Mouse (Mus musculus): ENCODE results near the gene Slc1a2. TPM values are rescaled to one million over a fixed set of nuclear protein-coding genes. Genes with fewer than 3 reads are reported as not detected.

The Slc1a2 gene
- total RNA-seq, 2 experiments from 2014 or later: not detected

Other genes starting within 250 kb of the Slc1a2 start
- not detected in 2 replicates for gene Fjx1, start 206.2 kb upstream of the Slc1a2 start, total RNA-seq (2014; fragmentation: Nextera tagmentation)
- gene Fjx1, start 206.2 kb upstream of the Slc1a2 start, total RNA-seq (2017): not detected in 2 replicates
- not detected in 2 replicates for gene Pamr1, start 108.6 kb upstream of the Slc1a2 start, total RNA-seq (2014; fragmentation: Nextera tagmentation)
- not detected in 2 replicates for gene Pamr1, start 108.6 kb upstream of the Slc1a2 start, total RNA-seq (2017)
- gene Cd44, start 243.0 kb downstream of the Slc1a2 start, total RNA-seq (2014; fragmentation: Nextera tagmentation): 111 and 112 TPM in 2 replicates
- gene Cd44, start 243.0 kb downstream of the Slc1a2 start, total RNA-seq (2017): 124 and 143 TPM in 2 replicates

Measured in megakaryocyte-erythroid progenitor cell, adult 5-6 weeks (primary cell).